Mouse (Mus musculus) olfactory bulb, adult 2 months (tissue): ENCODE results near the gene Hcls1.

Experiments used
- CTCF ChIP-seq: fragments of 200-500 bp; IDR thresholded peaks from 2 replicates; pipeline ENCODE4 v1.5.1; 2012; ENCODE audit warnings: low read depth, mild to moderate bottlenecking, low read length, moderate library complexity; ENCODE audit not compliant: insufficient read depth
- POLR2A ChIP-seq: fragments of 200-500 bp; IDR thresholded peaks from 2 replicates; pipeline ENCODE4 v1.6.1; 2012; ENCODE audit warnings: mild to moderate bottlenecking, low read depth, low read length, moderate library complexity; ENCODE audit not compliant: insufficient read depth

- TF ChIP-seq POLR2A, result no peak
- no peak for TF ChIP-seq CTCF
Observed at GRCm38 (mm10) chr16:36987399-36987798, 52.6 kb downstream of the Hcls1 start.
